10 mouse cellular contexts compared by ENCODE assay signal in the genomic region with DNA sequence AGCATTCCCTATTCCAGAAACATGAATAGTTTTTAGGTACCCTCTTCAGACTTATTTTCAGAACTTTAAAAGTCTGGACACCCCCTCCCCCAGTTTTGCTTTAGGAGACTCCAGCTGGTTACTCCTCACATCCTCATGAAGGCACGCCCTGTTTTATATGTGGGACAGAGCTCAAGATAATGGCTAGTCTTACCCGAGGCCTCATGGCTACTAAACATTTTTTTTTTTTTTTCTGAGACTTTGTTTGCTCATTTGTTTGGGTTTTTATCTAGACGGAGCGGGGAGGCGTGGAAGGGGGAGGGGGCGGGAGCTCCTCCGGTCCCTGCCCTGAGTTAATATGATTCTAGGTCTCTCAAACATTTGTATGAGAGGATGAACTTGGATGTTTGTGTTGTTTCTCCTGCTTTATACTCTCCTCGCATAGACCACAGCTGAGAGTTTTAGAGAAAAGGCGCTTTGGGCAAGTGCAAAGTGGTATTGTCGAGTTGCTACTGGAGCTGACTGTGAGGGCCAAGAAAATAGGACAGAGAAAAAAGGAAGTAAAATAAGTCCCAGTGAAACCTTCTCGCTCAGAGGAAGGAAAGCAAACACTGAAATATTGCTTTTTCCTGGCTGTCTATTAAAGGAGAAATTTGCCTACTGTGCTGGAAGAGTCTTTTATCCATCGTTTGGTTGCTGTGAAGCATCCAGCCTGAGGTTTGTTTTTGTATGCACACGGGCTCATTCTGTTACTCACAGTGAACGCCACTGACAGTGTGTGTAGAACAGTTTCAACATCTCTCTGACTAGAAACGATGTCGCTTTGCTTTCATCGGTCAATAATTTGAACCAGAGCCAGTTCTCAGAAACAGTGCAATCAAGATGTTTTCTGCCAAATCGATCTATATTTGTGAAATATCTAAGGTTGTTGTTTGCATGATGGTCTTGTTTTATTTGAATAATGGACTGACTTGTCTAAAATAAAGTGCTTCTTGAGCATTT. TPM values are rescaled to one million over a fixed set of nuclear protein-coding genes. Genes with fewer than 3 reads are reported as not detected.
DNase-seq lines count a peak whose midpoint lies in the region; ATAC-seq and TF ChIP-seq lines count a peak whose summit lies in the region.
"Had no signal": no experiment of that assay in that cellular context is flagged by ENCODE, and none has a peak within 500 bp of the region (broad histone marks: within the 10 kb centered on the region; RNA-seq: fewer than 3 reads in every experiment).

No protein-coding gene starts in this region.

- no peak for TF ChIP-seq CTCF in liver, adult 2 months (IDR thresholded peaks at IDR 0.05; ENCODE audit: low read depth, low read length)

- H3K9ac ChIP-seq in liver, adult 2 months (ENCODE audit: low read depth, low read length) = peak overlapping the region; percentile 63; the same call in 1 of the 2 replicates
- H3K9ac ChIP-seq in intestine, embryonic 15.5 days = no peak overlapping the region
- no peak overlapping the region for H3K9ac ChIP-seq in neural tube, embryonic 13.5 days
- H3K9ac ChIP-seq: embryonic facial prominence, embryonic 13.5 days had no signal

- WGBS in liver, adult 2 months = 12% methylated on average over 18 of the region's 18 CpGs
- 39% methylated on average over 18 of the region's 18 CpGs for WGBS in intestine, embryonic 15.5 days
- WGBS in neural tube, embryonic 13.5 days = 51% methylated on average over 18 of the region's 18 CpGs

- peak overlapping the region; percentile 81 for H3K27ac ChIP-seq in liver, adult 2 months (replicated peaks; ENCODE audit: insufficient read depth, low read depth, low read length)
- H3K27ac ChIP-seq in intestine, embryonic 15.5 days = no peak overlapping the region
- peak overlapping the region; percentile 46; the same call in 1 of the 2 replicates for H3K27ac ChIP-seq in neural tube, embryonic 13.5 days (replicated peaks)
- H3K27ac ChIP-seq: embryonic facial prominence, embryonic 13.5 days had no signal

- H3K36me3 ChIP-seq in liver, adult 2 months (ENCODE audit: control insufficient read depth, insufficient read depth, low read length) = no peaks in the 10 kb centered on the region
- H3K36me3 ChIP-seq in intestine, embryonic 15.5 days = no peaks in the 10 kb centered on the region
- H3K36me3 ChIP-seq in neural tube, embryonic 13.5 days = no peaks in the 10 kb centered on the region
- H3K36me3 ChIP-seq: embryonic facial prominence, embryonic 13.5 days had no signal

- H3K4me3 ChIP-seq in liver, adult 2 months (ENCODE audit: insufficient read depth, low read depth, low read length) = peak overlapping the region; percentile 13; the same call in 1 of the 2 replicates
- H3K4me3 ChIP-seq in intestine, embryonic 15.5 days (replicated peaks) = no peak overlapping the region
- H3K4me3 ChIP-seq in neural tube, embryonic 13.5 days = no peak overlapping the region
- H3K4me3 ChIP-seq: embryonic facial prominence, embryonic 13.5 days had no signal

- H3K79me2 ChIP-seq in liver, adult 2 months (ENCODE audit: control insufficient read depth, insufficient read depth, low read length) = no peaks in the 10 kb centered on the region

- H3K4me1 ChIP-seq in liver, adult 2 months (ENCODE audit: control insufficient read depth, insufficient read depth, low read length) = peaks cover 22% of the 10 kb centered on the region
- no peaks in the 10 kb centered on the region for H3K4me1 ChIP-seq in intestine, embryonic 15.5 days (replicated peaks)
- H3K4me1 ChIP-seq in neural tube, embryonic 13.5 days (replicated peaks) = peaks cover 15% of the 10 kb centered on the region
- H3K4me1 ChIP-seq: embryonic facial prominence, embryonic 13.5 days had no signal

- DNase-seq in cerebellum, adult 9-11 months = peak; percentile 19
- no peak for DNase-seq in cerebellum, adult 8-10 months
- peak; percentile 99 for DNase-seq in liver, adult 2 months (ENCODE audit: extremely low read depth, low read depth, low spot score)
- DNase-seq in liver = no peak
- no peak for DNase-seq in urinary bladder, postnatal 4 days (ENCODE audit: low spot score in 2 of 2)
- no peak for DNase-seq in left cerebral cortex, adult 11 months (ENCODE audit: low spot score)
- DNase-seq: kidney, adult 9 months had no signal

- H3K9me3 ChIP-seq in intestine, embryonic 15.5 days = no peaks in the 10 kb centered on the region
- H3K9me3 ChIP-seq in neural tube, embryonic 13.5 days = no peaks in the 10 kb centered on the region
- H3K9me3 ChIP-seq: embryonic facial prominence, embryonic 13.5 days had no signal

- ATAC-seq in intestine, embryonic 15.5 days = peak; percentile 41
- ATAC-seq in neural tube, embryonic 13.5 days (ENCODE audit: low read depth) = no peak

- no peak for TF ChIP-seq POLR2A in liver, adult 2 months (IDR thresholded peaks at IDR 0.05; ENCODE audit: extremely low read depth, insufficient read depth, low read length)

- H3K4me2 ChIP-seq in intestine, embryonic 15.5 days (replicated peaks) = peak overlapping the region; percentile 41
- H3K4me2 ChIP-seq in neural tube, embryonic 13.5 days = peak overlapping the region; percentile 24; the same call in 1 of the 2 replicates
- H3K4me2 ChIP-seq: embryonic facial prominence, embryonic 13.5 days had no signal

- H3K27me3 ChIP-seq in liver, adult 2 months (ENCODE audit: control insufficient read depth, insufficient read depth, low read length) = no peaks in the 10 kb centered on the region
- H3K27me3 ChIP-seq in intestine, embryonic 15.5 days (replicated peaks) = no peaks in the 10 kb centered on the region
- no peaks in the 10 kb centered on the region for H3K27me3 ChIP-seq in neural tube, embryonic 13.5 days
- H3K27me3 ChIP-seq: embryonic facial prominence, embryonic 13.5 days had no signal

RNA-seq across cellular contexts. Expression of gene Arhgap5, which starts 29.5 kb away (rescaled TPM):
- total RNA-seq in liver, adult 2 months (2014; rRNA removed) = 83.8 and 92.7 TPM in 2 replicates
- polyA plus RNA-seq in liver, adult 2 months (2012; rRNA removed) = 3.1 and 3.5 TPM in 2 replicates
- 31.5 and 36.0 TPM in 2 replicates for polyA plus RNA-seq in intestine, embryonic 15.5 days (2015; fragmentation: Nextera tagmentation; extraction: Ambion mirVana)
- polyA plus RNA-seq in neural tube, embryonic 13.5 days (2015; fragmentation: Nextera tagmentation; extraction: Ambion mirVana) = 34.4 and 38.2 TPM in 2 replicates

Comparison
In these comparisons a context has a peak if more than half of its experiments do, and no peak if none do; other contexts are left out.
1. DNase-seq: peak in cerebellum, adult 9-11 months (single experiment) and liver, adult 2 months (single experiment); none in cerebellum, adult 8-10 months (single experiment), liver (single experiment), urinary bladder, postnatal 4 days (0 of 2) and left cerebral cortex, adult 11 months (single experiment).